Mouse (Mus musculus) ES-Bruce4 (cell line): ENCODE measurements at regions not wholly inside any gene's neighbourhood (a gene's known extent, or its start where the extent isn't known, plus 50 kb on each side); places are given as distances from the start of the nearest gene placed in this dataset.

ENCODE experiments used
- CTCF ChIP-seq: IDR thresholded peaks from one replicate; pipeline ENCODE4 v1.8.1; 2011; ENCODE audit warnings: low read depth, low read length
- EP300 ChIP-seq: IDR thresholded peaks from 2 replicates; pipeline ENCODE4 v1.6.1; 2011; ENCODE audit warnings: low read depth, low read length; ENCODE audit not compliant: insufficient read depth
- POLR2A ChIP-seq: IDR thresholded peaks from one replicate; pipeline ENCODE4 v1.8.1; 2011; ENCODE audit warnings: low read length; ENCODE audit not compliant: insufficient read depth

GRCm38 (mm10) chr9:116511450-116511849 is 336.3 kb upstream of the Tgfbr2 start:
- no peak for TF ChIP-seq CTCF
- no peak for TF ChIP-seq POLR2A
- TF ChIP-seq EP300, result no peak
